Mouse (Mus musculus): ENCODE data around the gene Mrpl58.
"Not testable (repeated sequence)": the region's sequence is repeated elsewhere in the genome, so short reads cannot be mapped to it uniquely, and the experiment has no call there.

Gene Mrpl58

GRCm38 (mm10) chr11:115427482-115428331, 24.2 kb downstream of the Mrpl58 start:
- DNase-seq (ENCODE audit: low spot score), result peak; percentile 53

- no peak for DNase-seq (ENCODE audit: low spot score)
These were observed 25.8 kb downstream of the Mrpl58 start for GRCm38 (mm10) chr11:115429307-115429706.

- no peak for DNase-seq (ENCODE audit: low spot score)
These were observed 27.0 kb downstream of the Mrpl58 start for GRCm38 (mm10) chr11:115430561-115430960.

DNA sequence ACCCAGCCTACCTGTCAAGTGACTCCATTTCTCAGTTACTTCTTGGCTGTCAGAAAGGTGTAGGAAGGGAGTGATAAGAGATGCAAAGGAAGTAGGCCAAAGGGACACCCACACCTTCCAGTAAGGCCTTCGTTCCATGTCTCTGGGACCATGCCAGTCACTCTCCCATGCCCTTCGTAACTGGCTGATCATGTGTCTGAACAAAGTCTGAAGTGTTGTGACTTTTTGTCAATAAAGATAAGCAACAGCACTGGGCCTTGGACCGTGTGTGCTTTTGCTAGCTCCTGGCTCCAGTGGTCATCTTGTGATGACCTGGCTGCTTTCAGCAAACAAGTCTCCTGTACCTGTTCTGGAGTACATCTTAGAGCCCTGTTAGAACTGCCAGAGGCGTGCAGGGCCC, 29.3 kb downstream of the Mrpl58 start:
- no peak for DNase-seq (ENCODE audit: low spot score)

GRCm38 (mm10) chr11:115433342-115433741, 29.8 kb downstream of the Mrpl58 start:
- DNase-seq (ENCODE audit: low spot score), result no peak

DNA sequence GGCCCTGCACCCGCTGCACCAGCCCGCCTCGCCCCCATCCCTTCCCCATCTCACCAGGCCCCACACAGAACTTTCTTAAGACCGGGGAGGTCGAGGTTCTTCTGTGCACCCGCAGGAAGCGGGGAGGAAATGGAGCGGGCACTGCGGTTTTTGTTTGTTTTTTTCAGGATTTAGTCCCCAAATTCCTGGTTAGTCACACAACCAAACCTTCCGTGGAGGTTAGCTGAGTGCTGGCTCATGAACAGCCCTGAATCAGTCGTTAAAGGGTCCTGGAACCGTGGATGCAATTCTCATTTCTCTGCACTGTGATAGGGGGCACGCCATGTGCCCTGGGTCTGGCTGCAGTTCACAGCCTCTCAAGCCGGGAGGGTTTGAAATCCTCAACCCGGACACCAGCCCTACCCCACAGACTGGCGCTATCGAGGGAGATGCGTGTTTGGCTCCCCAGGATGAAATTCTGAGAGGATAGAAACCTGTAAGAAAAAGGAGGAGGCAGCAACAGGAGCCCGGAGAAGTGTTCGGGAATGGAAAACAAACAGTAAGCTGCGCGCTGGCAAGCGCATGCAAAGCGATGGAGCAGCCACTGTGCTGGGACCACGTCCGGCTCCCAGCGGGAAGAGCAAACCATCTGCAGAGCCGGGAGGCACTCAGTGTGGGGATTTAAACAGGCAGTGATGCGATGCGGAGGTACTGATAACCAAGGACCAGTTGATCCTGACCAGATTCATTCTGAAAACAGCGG, 32.2 kb downstream of the Mrpl58 start:
- no peak for DNase-seq (ENCODE audit: low spot score)

DNA sequence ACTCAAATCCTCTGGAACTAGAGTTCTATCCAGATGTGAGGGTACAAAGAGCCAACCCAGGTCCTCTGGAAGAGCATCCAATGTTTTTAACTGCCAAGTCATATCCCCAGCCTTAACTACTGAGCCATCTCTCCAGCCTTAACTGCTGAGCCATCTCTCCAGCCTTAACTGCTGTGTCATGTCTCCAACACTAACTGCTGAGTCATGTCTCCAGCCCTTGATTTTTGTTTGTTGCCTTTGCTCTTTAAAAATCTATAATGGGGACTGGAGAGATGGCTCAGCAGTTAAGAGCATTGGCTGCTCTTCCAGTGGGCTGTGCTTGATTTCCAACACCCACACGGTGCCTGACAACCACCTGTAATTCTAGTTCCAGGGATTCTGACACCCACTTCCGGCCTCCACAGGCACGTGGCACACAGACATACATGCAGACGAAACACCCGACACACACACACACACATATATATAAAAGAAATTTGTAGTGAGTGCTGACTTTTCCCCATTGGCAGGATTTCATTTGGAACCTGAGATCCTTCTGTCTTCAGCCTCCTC, 34.1 kb downstream of the Mrpl58 start:
- DNase-seq (ENCODE audit: low spot score), result no peak

DNA sequence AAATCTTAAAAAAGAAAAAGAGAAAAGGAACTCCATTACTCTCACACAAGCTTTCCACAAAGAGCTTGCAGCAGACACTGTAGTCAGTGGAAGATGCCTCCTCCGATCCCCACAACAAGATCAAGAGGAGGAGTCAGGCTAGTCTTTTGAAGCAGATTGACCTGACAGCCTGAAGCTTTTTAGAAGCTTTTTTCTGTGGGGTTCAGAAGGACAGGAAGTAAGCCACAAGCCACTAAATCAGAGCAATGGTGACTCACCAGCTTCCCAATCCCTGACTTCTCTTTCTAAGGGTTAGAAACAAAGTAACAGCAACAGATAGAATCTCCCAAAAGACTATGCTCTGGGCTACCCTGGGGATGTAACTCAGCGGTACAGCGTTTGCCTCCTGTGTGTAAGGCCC, 35.8 kb downstream of the Mrpl58 start:
- DNase-seq (ENCODE audit: low spot score), result no peak

DNA sequence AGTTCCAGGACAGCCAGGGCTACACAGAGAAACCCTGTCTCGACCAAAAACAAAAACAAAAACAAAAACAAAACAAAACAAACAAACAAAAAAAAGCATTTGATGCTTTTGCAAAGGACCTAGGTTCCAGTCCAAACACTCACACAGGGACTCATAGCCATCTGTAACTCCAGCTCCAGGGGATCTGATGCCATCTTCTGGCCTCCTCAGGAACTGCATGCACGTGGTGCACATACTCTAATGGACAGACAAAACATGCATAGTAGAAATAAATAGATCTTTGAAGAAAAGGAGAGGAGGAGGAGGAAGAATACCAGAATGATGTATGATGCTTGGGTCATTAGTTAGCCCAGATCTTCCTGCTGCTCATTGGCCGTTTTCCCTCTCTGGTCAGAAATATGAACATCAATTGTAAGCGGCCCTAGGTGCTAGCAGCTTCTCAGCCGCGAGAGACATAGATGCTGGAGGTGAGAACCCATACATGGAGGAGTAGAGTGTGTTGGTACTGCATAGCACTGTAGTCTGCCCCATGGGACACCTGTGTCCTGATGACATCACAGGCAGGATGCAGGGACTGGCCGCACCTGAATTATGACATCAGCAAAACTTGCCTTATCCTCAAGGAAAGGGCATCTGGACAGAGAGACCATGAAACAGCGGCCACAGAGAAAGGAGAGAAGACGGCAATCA, 36.5 kb downstream of the Mrpl58 start, which contains the start of gene Trim80:
Gene Trim80 (plus strand): TSS at position 640 of the 690 bp plus-strand sequence.
- DNase-seq (ENCODE audit: low spot score), result no peak

DNA sequence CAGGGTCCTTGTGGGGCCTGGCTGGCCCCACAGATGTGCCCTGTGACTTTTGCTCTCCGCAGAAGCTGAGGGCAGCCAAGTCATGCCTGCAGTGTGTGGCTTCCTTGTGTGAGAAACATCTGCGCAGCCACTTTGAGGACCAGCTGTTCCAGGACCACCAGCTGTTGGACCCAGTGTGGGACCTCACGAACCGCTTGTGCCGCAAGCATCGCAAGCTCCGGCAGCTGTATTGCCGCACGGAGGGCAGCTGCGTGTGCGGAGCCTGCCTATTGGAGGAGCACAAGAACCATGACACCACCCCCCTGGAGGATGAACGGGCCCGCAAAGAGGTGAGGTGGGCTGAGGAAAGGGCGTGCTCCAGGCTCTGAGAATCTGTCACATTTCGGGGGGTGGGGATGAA, 37.9 kb downstream of the Mrpl58 start:
- DNase-seq (ENCODE audit: low spot score), result no peak

GRCm38 (mm10) chr11:115446906-115447305, 43.4 kb downstream of the Mrpl58 start:
- no peak for DNase-seq (ENCODE audit: low spot score)

DNA sequence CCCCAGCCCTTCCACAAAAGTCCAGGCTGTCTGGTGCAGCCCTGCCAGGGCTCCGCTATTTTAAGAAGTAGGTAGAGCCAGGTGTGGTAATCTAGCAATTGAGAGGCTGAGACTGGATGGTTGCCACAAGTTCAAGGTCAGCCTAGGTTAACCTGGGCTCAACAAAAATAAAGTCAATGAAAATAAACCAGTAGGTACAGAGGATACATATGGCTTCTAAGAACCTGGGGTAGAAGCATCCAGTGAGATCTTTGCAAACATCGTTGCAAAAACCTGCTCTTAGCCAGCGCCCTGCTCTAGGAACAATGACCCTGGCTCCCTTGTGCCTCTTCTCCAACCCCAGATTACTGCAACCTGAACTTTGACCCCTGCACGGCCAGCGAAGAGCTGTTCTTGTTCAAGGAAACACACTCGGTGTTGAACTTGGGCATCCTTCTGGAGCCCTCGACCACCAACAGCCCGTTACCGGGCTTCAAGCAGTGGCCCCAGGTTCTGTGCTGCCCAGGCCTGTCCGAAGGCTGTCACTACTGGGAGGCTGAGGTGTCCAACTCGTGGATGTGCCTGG, 43.9 kb downstream of the Mrpl58 start:
- DNase-seq (ENCODE audit: low spot score), result no peak

DNA sequence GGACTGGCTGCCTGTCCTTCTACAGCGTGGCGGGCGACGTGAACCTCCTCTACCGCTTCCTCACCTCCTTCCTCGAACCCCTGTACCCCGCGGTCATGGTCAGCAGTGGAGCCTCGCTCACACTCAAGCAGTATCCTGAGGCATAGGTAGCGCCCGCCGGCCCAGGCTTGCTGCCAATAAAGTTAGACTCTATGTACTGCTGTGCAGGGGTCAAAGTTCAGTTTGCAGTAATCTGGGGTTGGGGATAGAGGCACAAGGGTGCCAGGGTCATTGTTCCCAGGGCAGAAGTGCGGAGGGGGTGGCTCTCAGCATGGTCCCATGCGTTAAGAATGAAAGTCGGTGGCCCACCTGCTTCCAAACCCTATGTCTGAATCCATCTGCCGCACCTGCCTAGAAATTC, 44.5 kb downstream of the Mrpl58 start:
- no peak for DNase-seq (ENCODE audit: low spot score)

DNA sequence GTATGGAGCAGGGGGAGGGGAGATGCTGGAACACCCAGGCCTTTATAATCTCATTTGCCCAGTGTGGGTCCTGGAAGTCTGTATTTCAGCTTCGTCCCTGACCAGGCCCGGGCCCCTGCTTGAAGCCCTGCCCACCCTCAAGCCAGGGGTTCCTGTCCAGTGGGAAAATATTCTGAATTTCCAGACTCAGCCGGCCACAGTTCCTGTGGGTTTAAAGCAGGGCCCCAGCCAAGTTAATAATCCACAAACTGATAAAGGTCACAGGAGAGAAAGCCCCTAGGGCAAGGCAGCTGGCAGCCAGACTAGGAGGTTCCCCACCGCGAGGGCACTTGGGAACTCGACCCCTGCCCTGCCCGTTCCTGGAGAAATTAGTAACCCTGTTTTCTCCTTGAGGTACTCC, 45.4 kb downstream of the Mrpl58 start:
- DNase-seq (ENCODE audit: low spot score), result no peak

GRCm38 (mm10) chr11:115450176-115450575, 46.6 kb downstream of the Mrpl58 start:
- no peak for DNase-seq (ENCODE audit: low spot score)

GRCm38 (mm10) chr11:115451781-115452241, 48.3 kb downstream of the Mrpl58 start:
- DNase-seq (ENCODE audit: low spot score), result no peak

- DNase-seq (ENCODE audit: low spot score), result no peak
These were observed 48.8 kb downstream of the Mrpl58 start for GRCm38 (mm10) chr11:115452281-115452860.

GRCm38 (mm10) chr11:115453306-115453705, 49.8 kb downstream of the Mrpl58 start:
- DNase-seq (ENCODE audit: low spot score), result no peak

GRCm38 (mm10) chr11:115454822-115455221, 51.3 kb downstream of the Mrpl58 start:
- DNase-seq (ENCODE audit: low spot score), result not testable (repeated sequence)

DNA sequence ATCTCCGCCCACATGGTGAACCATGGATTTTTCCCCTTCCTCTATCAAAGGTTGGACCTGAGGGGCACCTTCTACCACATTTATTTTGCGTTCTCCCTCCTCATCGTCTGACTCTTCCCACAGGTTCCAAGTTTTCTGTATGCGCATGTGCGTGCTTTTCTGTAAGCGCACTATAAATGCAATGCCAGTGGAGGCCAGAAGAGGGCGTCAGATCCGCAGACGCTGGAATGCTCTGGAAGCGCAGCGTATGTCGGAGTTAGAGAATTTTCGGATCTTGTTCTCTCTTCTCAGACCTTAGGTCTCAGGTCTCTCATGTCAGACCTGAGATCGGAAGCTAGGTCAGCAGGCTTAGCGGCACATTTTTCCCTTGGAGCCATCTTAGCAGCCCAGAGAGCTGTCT, 52.1 kb downstream of the Mrpl58 start:
- no peak for DNase-seq (ENCODE audit: low spot score)

GRCm38 (mm10) chr11:115456182-115456581, 52.6 kb downstream of the Mrpl58 start:
- no peak for DNase-seq (ENCODE audit: low spot score)
